Mouse (Mus musculus): ENCODE results near the gene Pdzd8. TPM values are rescaled to one million over a fixed set of nuclear protein-coding genes. Genes with fewer than 3 reads are reported as not detected.

Gene Pdzd8
- polyA plus RNA-seq, 1 experiment, result 5.6 TPM

- H3K27ac ChIP-seq (ENCODE audit: insufficient read depth, low read depth, low read length), result no peak overlapping the region
- H3K36me3 ChIP-seq (ENCODE audit: control insufficient read depth, insufficient read depth, low read length), result no peaks in the 10 kb centered on the region
- TF ChIP-seq CTCF (conservative IDR thresholded peaks at IDR 0.05; ENCODE audit: insufficient read depth, insufficient read length, low read depth, low read length) (peak; percentile 38; the same call in 1 of the 2 replicates), POLR2A (IDR thresholded peaks at IDR 0.05; ENCODE audit: low read depth, low read length) (no peak)
- DNase-seq, result no peak
- no peaks in the 10 kb centered on the region for H3K27me3 ChIP-seq (replicated peaks; ENCODE audit: control insufficient read depth, insufficient read depth, low read length)
- H3K4me1 ChIP-seq (ENCODE audit: control insufficient read depth, insufficient read depth, low read length), result no peaks in the 10 kb centered on the region
- H3K4me3 ChIP-seq (ENCODE audit: insufficient read depth, low read depth, low read length), result no peak overlapping the region
Observed at GRCm38 (mm10) chr19:59382416-59382917, 36.9 kb upstream of the Pdzd8 start.

GRCm38 (mm10) chr19:59379995-59380394 lies 34.4 kb upstream of the Pdzd8 start:
- TF ChIP-seq CTCF (conservative IDR thresholded peaks at IDR 0.05; ENCODE audit: insufficient read depth, insufficient read length, low read depth, low read length) (0 out of 2 replicates have a peak, but pooled peaks have one; percentile 3), POLR2A (IDR thresholded peaks at IDR 0.05; ENCODE audit: low read depth, low read length) (no peak)
- 20% methylated on average over 1 of the region's 1 CpGs for WGBS
- H3K4me3 ChIP-seq (ENCODE audit: insufficient read depth, low read depth, low read length), result no peak overlapping the region
- H3K27me3 ChIP-seq (replicated peaks; ENCODE audit: control insufficient read depth, insufficient read depth, low read length), result no peaks in the 10 kb centered on the region
- DNase-seq, result no peak
- H3K27ac ChIP-seq (ENCODE audit: insufficient read depth, low read depth, low read length), result no peak overlapping the region
- no peaks in the 10 kb centered on the region for H3K4me1 ChIP-seq (ENCODE audit: control insufficient read depth, insufficient read depth, low read length)
- no peaks in the 10 kb centered on the region for H3K36me3 ChIP-seq (ENCODE audit: control insufficient read depth, insufficient read depth, low read length)

- Histone ChIP-seq H3K27me3 (replicated peaks; ENCODE audit: control insufficient read depth, insufficient read depth, low read length) (no peaks in the 10 kb centered on the region), H3K4me1 (ENCODE audit: control insufficient read depth, insufficient read depth, low read length) (no peaks in the 10 kb centered on the region), H3K27ac (ENCODE audit: insufficient read depth, low read depth, low read length) (no peak overlapping the region), H3K36me3 (ENCODE audit: control insufficient read depth, insufficient read depth, low read length) (no peaks in the 10 kb centered on the region), H3K4me3 (ENCODE audit: insufficient read depth, low read depth, low read length) (no peak overlapping the region)
- WGBS, result 88% methylated on average over 2 of the region's 2 CpGs
- DNase-seq, result no peak
- TF ChIP-seq POLR2A (IDR thresholded peaks at IDR 0.05; ENCODE audit: low read depth, low read length), result no peak
- no peak for TF ChIP-seq CTCF (conservative IDR thresholded peaks at IDR 0.05; ENCODE audit: insufficient read depth, insufficient read length, low read depth, low read length)
Observed at GRCm38 (mm10) chr19:59376481-59376880, 30.9 kb upstream of the Pdzd8 start.

- H3K27ac ChIP-seq (ENCODE audit: insufficient read depth, low read depth, low read length), result no peak overlapping the region
- WGBS, result 87% methylated on average over 6 of the region's 6 CpGs
- H3K27me3 ChIP-seq (replicated peaks; ENCODE audit: control insufficient read depth, insufficient read depth, low read length), result no peaks in the 10 kb centered on the region
- DNase-seq, result no peak
- H3K36me3 ChIP-seq (ENCODE audit: control insufficient read depth, insufficient read depth, low read length), result no peaks in the 10 kb centered on the region
- H3K4me1 ChIP-seq (ENCODE audit: control insufficient read depth, insufficient read depth, low read length), result no peaks in the 10 kb centered on the region
- TF ChIP-seq POLR2A (IDR thresholded peaks at IDR 0.05; ENCODE audit: low read depth, low read length), result no peak
- no peak for TF ChIP-seq CTCF (conservative IDR thresholded peaks at IDR 0.05; ENCODE audit: insufficient read depth, insufficient read length, low read depth, low read length)
- no peak overlapping the region for H3K4me3 ChIP-seq (ENCODE audit: insufficient read depth, low read depth, low read length)
Observed at GRCm38 (mm10) chr19:59374940-59375339, 29.4 kb upstream of the Pdzd8 start.

- Histone ChIP-seq H3K27me3 (replicated peaks; ENCODE audit: control insufficient read depth, insufficient read depth, low read length) (no peaks in the 10 kb centered on the region), H3K27ac (ENCODE audit: insufficient read depth, low read depth, low read length) (no peak overlapping the region), H3K4me3 (ENCODE audit: insufficient read depth, low read depth, low read length) (no peak overlapping the region), H3K4me1 (ENCODE audit: control insufficient read depth, insufficient read depth, low read length) (no peaks in the 10 kb centered on the region), H3K36me3 (ENCODE audit: control insufficient read depth, insufficient read depth, low read length) (no peaks in the 10 kb centered on the region)
- no peak for TF ChIP-seq POLR2A (IDR thresholded peaks at IDR 0.05; ENCODE audit: low read depth, low read length)
- no peak for TF ChIP-seq CTCF (conservative IDR thresholded peaks at IDR 0.05; ENCODE audit: insufficient read depth, insufficient read length, low read depth, low read length)
- DNase-seq, result no peak
- 78% methylated on average over 4 of the region's 4 CpGs for WGBS
Observed at GRCm38 (mm10) chr19:59372928-59373327, 27.3 kb upstream of the Pdzd8 start.

- H3K4me1 ChIP-seq (ENCODE audit: control insufficient read depth, insufficient read depth, low read length), result no peaks in the 10 kb centered on the region
- WGBS, result 53% methylated on average over 4 of the region's 4 CpGs
- H3K27ac ChIP-seq (ENCODE audit: insufficient read depth, low read depth, low read length), result no peak overlapping the region
- H3K27me3 ChIP-seq (replicated peaks; ENCODE audit: control insufficient read depth, insufficient read depth, low read length), result no peaks in the 10 kb centered on the region
- no peaks in the 10 kb centered on the region for H3K36me3 ChIP-seq (ENCODE audit: control insufficient read depth, insufficient read depth, low read length)
- DNase-seq, result peak; percentile 31
- no peak overlapping the region for H3K4me3 ChIP-seq (ENCODE audit: insufficient read depth, low read depth, low read length)
- TF ChIP-seq POLR2A (IDR thresholded peaks at IDR 0.05; ENCODE audit: low read depth, low read length) (no peak), CTCF (conservative IDR thresholded peaks at IDR 0.05; ENCODE audit: insufficient read depth, insufficient read length, low read depth, low read length) (no peak)
Observed at GRCm38 (mm10) chr19:59371016-59371415, 25.4 kb upstream of the Pdzd8 start.

- Histone ChIP-seq H3K27me3 (replicated peaks; ENCODE audit: control insufficient read depth, insufficient read depth, low read length) (no peaks in the 10 kb centered on the region), H3K4me3 (ENCODE audit: insufficient read depth, low read depth, low read length) (no peak overlapping the region), H3K4me1 (ENCODE audit: control insufficient read depth, insufficient read depth, low read length) (no peaks in the 10 kb centered on the region), H3K36me3 (ENCODE audit: control insufficient read depth, insufficient read depth, low read length) (no peaks in the 10 kb centered on the region), H3K27ac (ENCODE audit: insufficient read depth, low read depth, low read length) (no peak overlapping the region)
- TF ChIP-seq CTCF (conservative IDR thresholded peaks at IDR 0.05; ENCODE audit: insufficient read depth, insufficient read length, low read depth, low read length), result no peak
- TF ChIP-seq POLR2A (IDR thresholded peaks at IDR 0.05; ENCODE audit: low read depth, low read length), result no peak
- DNase-seq, result no peak
- 79% methylated on average over 4 of the region's 4 CpGs for WGBS
Observed at GRCm38 (mm10) chr19:59367892-59368291, 22.3 kb upstream of the Pdzd8 start.
